Mouse (Mus musculus) heart, adult 2 months (tissue): ENCODE measurements around the gene Hcls1. TPM values are rescaled to one million over a fixed set of nuclear protein-coding genes. Genes with fewer than 3 reads are reported as not detected.
A peak's percentile ranks its signal among the peaks of the same experiment; 100 is the strongest.

Experiments used
- DNase-seq, 2 experiments: peaks; one replicate each; pipeline ENCODE4 v3.0.0; 2021
- H3K27ac ChIP-seq: fragments of 200-600 bp; 2 replicates; pipeline ENCODE4 v1.8.1; 2022
- H3K27me3 ChIP-seq: fragments of 200-500 bp; 2 replicates; pipeline ENCODE4 v1.6.1; 2012; ENCODE audit warnings: mild to moderate bottlenecking, low read length, inconsistent platforms, mixed read lengths; ENCODE audit not compliant: control insufficient read depth, insufficient read depth
- H3K36me3 ChIP-seq: fragments of 200-500 bp; 2 replicates; pipeline ENCODE4 v1.6.1; 2012; ENCODE audit warnings: low read length, inconsistent platforms; ENCODE audit not compliant: control insufficient read depth, insufficient read depth
- H3K4me1 ChIP-seq: fragments of 200-500 bp; 2 replicates; pipeline ENCODE4 v1.6.1; 2011; ENCODE audit warnings: low read length; ENCODE audit not compliant: control insufficient read depth, insufficient read depth
- H3K4me3 ChIP-seq: fragments of 200-600 bp; 2 replicates; pipeline ENCODE4 v1.8.1; 2022
- H3K79me2 ChIP-seq: fragments of 200-500 bp; replicated peaks from 2 replicates; pipeline ENCODE4 v1.6.1; 2012; ENCODE audit warnings: mild to moderate bottlenecking, inconsistent platforms, low read length, moderate library complexity, mixed read lengths; ENCODE audit not compliant: control insufficient read depth, insufficient read depth
- H3K9ac ChIP-seq: fragments of 200-500 bp; 2 replicates; pipeline ENCODE4 v1.6.1; 2012; ENCODE audit warnings: low read depth, mild to moderate bottlenecking, control low read depth, inconsistent platforms, low read length, mixed read lengths
- CTCF ChIP-seq: fragments of 200-600 bp; IDR thresholded peaks from 2 replicates; pipeline ENCODE4 v1.8.1; 2022; ENCODE audit warnings: antibody characterized with exemption, mild to moderate bottlenecking, moderate library complexity
- EP300 ChIP-seq: fragments of 200-500 bp; IDR thresholded peaks from 2 replicates; pipeline ENCODE4 v1.6.1; 2011; ENCODE audit warnings: low read depth, low read length, control low read depth; ENCODE audit not compliant: insufficient read depth
- POLR2A ChIP-seq: fragments of 200-500 bp; IDR thresholded peaks from 2 replicates; pipeline ENCODE4 v1.6.1; 2011; ENCODE audit warnings: mild to moderate bottlenecking, low read depth, low read length, control low read depth; ENCODE audit not compliant: insufficient read depth
- WGBS: fragments of 180-500 bp; shearing (Covaris S2); methylation state at CpG from one replicate; pipeline ENCODE4 v1.1.7; 2018; 5-methylcytosine and 5-hydroxymethylcytosine counted together
- intact Hi-C: fragments of 180-260 bp; cut with DNase I; formaldehyde crosslinking; loops from one replicate; pipeline ENCODE4 v1.15.1; 2025
- polyA plus RNA-seq: library from polyadenylated mRNA; depleted of rRNA; stranded (reverse); fragments of >200 nt; gene quantifications from 2 replicates; pipeline ENCODE4 v1.2.3, GENCODE M21; 2012
- total RNA-seq, 2 experiments: library from RNA; stranded (reverse); gene quantifications; 2 replicates each; pipeline ENCODE4 v1.2.3; 2021

Hcls1 gene
- total and polyA plus RNA-seq, 3 experiments = 7.3 to 9.3 (median 9.1) TPM

GRCm38 (mm10) chr16:36932546-36932945 is 2.2 kb upstream of the Hcls1 start:
- no peak for TF ChIP-seq EP300
- TF ChIP-seq CTCF = no peak
- TF ChIP-seq POLR2A = no peak
- 90% methylated on average over 6 of the region's 6 CpGs for WGBS

GRCm38 (mm10) chr16:36934131-36934840 is 497 bp upstream of the Hcls1 start:
- TF ChIP-seq EP300 (no peak), CTCF (no peak), POLR2A (peak; percentile 35; the same call in 1 of the 2 replicates)
- no peaks in the 10 kb centered on the region for H3K27me3 ChIP-seq
- 14% methylated on average over 6 of the region's 6 CpGs for WGBS
- no peak for DNase-seq
- H3K4me1 ChIP-seq = peaks cover 10% of the 10 kb centered on the region
- peak overlapping the region; percentile 39; the same call in 1 of the 2 replicates for H3K4me3 ChIP-seq
- peak overlapping the region; percentile 82 for H3K27ac ChIP-seq
- intact Hi-C loops = loop anchor here (5.0 kb wide), 1 partner anchor 57 kb away; the partner anchor contains the start of genes Eaf2 and Golgb1
- H3K36me3 ChIP-seq = peaks cover 5% of the 10 kb centered on the region
- no peaks in the 10 kb centered on the region for H3K79me2 ChIP-seq
- H3K9ac ChIP-seq = peak overlapping the region; percentile 12; the same call in 1 of the 2 replicates

More at GRCm38 (mm10) chr16:36932546-36932945, 2.2 kb upstream of the Hcls1 start:
- peaks cover 5% of the 10 kb centered on the region for H3K36me3 ChIP-seq
- intact Hi-C loops = loop anchor here (5.0 kb wide), 1 partner anchor 55 kb away; the partner anchor contains the start of genes Eaf2 and Golgb1
- H3K9ac ChIP-seq = no peak overlapping the region
- H3K79me2 ChIP-seq = no peaks in the 10 kb centered on the region
- no peak for DNase-seq
- H3K27ac ChIP-seq = no peak overlapping the region
- H3K27me3 ChIP-seq = no peaks in the 10 kb centered on the region
- no peak overlapping the region for H3K4me3 ChIP-seq
- H3K4me1 ChIP-seq = peaks cover 10% of the 10 kb centered on the region

GRCm38 (mm10) chr16:36935814-36936213 is 1.0 kb downstream of the Hcls1 start:
- TF ChIP-seq CTCF (no peak), EP300 (no peak), POLR2A (no peak)
- Histone ChIP-seq H3K9ac (no peak overlapping the region), H3K79me2 (no peaks in the 10 kb centered on the region), H3K4me1 (peaks cover 10% of the 10 kb centered on the region), H3K4me3 (peak overlapping the region; percentile 39; the same call in 1 of the 2 replicates), H3K27ac (peak overlapping the region; percentile 82), H3K27me3 (no peaks in the 10 kb centered on the region), H3K36me3 (peaks cover 5% of the 10 kb centered on the region)
- no peak for DNase-seq
- intact Hi-C loops = no loop called here
- 69% methylated on average over 3 of the region's 3 CpGs for WGBS

- peak overlapping the region; percentile 7; the same call in 1 of the 2 replicates for H3K4me3 ChIP-seq
- no peaks in the 10 kb centered on the region for H3K27me3 ChIP-seq
- H3K9ac ChIP-seq = no peak overlapping the region
- peak in 1 of 2 experiments; percentile 66 for DNase-seq
- H3K4me1 ChIP-seq = peaks cover 4% of the 10 kb centered on the region
- H3K27ac ChIP-seq = peak overlapping the region; percentile 71
- intact Hi-C loops = no loop called here
- 34% methylated on average over 6 of the region's 6 CpGs for WGBS
- no peak for TF ChIP-seq CTCF
- no peak for TF ChIP-seq EP300
- peak; percentile 31; the same call in 1 of the 2 replicates for TF ChIP-seq POLR2A
- peaks cover 5% of the 10 kb centered on the region for H3K36me3 ChIP-seq
- no peaks in the 10 kb centered on the region for H3K79me2 ChIP-seq
These were observed 6.4 kb downstream of the Hcls1 start for GRCm38 (mm10) chr16:36941137-36941727.

- WGBS = 36% methylated on average over 4 of the region's 4 CpGs
- intact Hi-C loops = no loop called here
- peaks cover 5% of the 10 kb centered on the region for H3K36me3 ChIP-seq
- 0 out of 2 replicates have a peak, but pooled peaks cover 1% of the 10 kb centered on the region for H3K79me2 ChIP-seq
- no peak for TF ChIP-seq CTCF
- no peak for TF ChIP-seq POLR2A
- TF ChIP-seq EP300 = no peak
- DNase-seq = no peak
- H3K4me3 ChIP-seq = no peak overlapping the region
- no peaks in the 10 kb centered on the region for H3K27me3 ChIP-seq
- H3K4me1 ChIP-seq = peaks cover 4% of the 10 kb centered on the region
- H3K9ac ChIP-seq = no peak overlapping the region
- H3K27ac ChIP-seq = peak overlapping the region; percentile 71
These were observed 7.1 kb downstream of the Hcls1 start for GRCm38 (mm10) chr16:36941895-36942294.
